Mouse (Mus musculus): ENCODE measurements at regions not wholly inside any gene's neighbourhood (a gene's known extent, or its start where the extent isn't known, plus 50 kb on each side); places are given as distances from the start of the nearest gene placed in this dataset.

- in situ Hi-C loops (cut with MboI, MseI), result loop anchor here (25.0 kb wide), 1 partner anchor 1072 kb away; no protein-coding TSS in a partner anchor
Observed at GRCm38 (mm10) chr7:73614840-73615555, 73.4 kb upstream of the Chd2 start.

GRCm38 (mm10) chr7:73614341-73614740 is 72.7 kb upstream of the Chd2 start:
- in situ Hi-C loops (cut with MboI, MseI), result loop anchor here (25.0 kb wide), 1 partner anchor 1073 kb away; no protein-coding TSS in a partner anchor

DNA sequence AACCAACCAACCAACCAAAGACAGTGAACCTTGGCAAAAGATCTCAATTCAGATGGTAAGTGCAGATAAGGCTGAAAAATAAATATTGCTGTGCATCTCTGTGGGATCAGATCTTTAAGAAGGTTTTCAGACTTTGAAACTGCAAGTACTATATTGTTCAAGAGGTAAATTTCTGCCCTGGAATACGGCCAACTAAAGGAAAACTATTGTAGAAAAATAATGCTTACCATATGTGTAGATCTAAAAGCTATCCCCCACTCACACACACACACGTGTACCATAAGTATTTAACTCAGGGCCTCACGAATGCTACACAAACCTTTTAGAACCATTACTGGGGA is 71.1 kb upstream of the Chd2 start:
- in situ Hi-C loops (cut with MboI, MseI), result loop anchor here (25.0 kb wide), 1 partner anchor 1075 kb away; no protein-coding TSS in a partner anchor

GRCm38 (mm10) chr7:73611866-73612751 is 70.5 kb upstream of the Chd2 start:
- in situ Hi-C loops (cut with MboI, MseI), result loop anchor here (25.0 kb wide), 1 partner anchor 1075 kb away; no protein-coding TSS in a partner anchor

DNA sequence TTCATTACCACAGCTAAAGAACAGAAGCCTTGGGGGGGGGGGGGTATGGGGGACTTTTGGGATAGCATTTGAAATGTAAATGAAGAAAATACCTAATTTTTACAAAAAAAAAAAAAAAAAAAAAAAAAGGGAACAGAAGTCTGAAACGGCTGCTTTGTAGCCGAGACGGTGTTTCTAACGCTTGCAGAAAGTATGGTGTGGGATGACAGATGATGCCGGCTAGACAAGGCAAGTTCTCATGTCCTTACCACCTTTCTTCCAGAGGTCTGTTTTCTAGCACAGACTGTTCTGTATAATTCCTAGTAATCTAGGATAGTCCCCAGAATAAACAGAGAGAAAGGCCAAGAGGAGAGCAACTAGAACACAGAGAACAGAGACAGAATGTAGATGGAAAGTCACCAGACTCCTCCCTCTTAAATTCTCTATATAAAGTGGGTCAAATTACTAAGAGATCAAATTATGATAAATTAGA is 67.2 kb upstream of the Chd2 start:
- in situ Hi-C loops (cut with MboI, MseI), result loop anchor here (25.0 kb wide), 1 partner anchor 1078 kb away; no protein-coding TSS in a partner anchor

- in situ Hi-C loops (cut with MboI, MseI), result loop anchor here (25.0 kb wide), 1 partner anchor 1079 kb away; no protein-coding TSS in a partner anchor
Observed at GRCm38 (mm10) chr7:73608070-73608803, 66.6 kb upstream of the Chd2 start.

DNA sequence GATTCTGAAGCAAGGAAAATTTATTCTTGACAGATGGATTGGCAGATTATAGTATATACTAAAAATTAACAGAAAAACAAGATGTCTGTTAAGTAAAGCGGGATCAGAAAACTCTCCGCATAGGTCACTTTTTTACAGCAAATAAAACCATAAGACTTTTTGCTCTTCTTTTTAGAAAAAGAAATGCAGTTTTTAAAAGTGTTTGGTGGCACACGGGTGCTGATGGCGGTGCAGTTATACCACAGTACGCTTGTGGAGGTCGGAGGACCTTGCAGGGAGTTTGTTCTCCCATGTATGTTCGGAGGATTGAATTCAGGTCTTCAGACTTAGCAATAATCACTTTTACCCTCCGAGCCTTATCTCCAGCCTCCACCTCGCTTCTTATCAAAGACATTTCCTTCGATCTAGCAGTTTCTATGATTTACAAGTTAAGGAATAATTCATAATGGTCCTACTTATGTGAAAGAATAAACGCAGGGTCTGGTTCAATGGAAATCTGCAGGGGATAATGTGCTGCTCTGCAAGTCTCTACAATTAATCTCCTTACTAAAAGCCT is 65.9 kb upstream of the Chd2 start:
- in situ Hi-C loops (cut with MboI, MseI), result loop anchor here (25.0 kb wide), 1 partner anchor 1080 kb away; no protein-coding TSS in a partner anchor

DNA sequence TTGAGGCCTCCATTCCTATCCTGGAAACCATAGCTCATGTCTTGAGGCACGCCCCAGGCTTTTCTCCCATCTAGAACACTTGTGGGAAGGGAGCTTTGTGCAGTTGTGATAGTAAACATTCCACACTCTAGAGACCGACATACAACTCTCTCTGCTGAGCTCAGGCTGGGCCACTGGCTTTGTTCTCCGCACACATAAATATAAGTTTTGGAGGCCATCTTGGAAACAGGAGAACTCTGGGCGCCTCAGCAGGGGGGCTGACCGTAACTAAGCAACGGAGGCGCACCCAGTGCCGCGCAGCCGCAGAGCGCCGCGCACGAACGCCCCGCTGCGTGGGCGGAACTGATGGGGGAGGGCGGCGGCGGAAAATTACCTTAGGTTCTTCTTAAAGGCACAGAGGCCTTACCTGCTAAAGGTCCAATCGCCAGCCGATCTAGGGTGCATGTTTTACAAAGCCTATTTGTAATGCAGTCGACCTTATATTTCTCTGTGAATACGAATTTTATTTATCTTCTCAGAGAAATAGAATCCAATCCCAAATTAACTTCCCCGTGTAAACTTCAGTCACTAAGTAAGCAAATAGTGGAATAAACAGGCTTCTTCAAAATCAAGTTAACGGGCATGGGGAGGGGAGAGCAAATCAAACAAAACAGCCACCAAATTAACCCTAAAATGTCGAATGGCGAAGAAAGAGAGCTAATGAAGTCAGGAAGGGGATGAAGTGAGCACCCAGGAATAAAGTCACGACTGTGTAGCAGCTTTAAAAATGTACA is 65.2 kb upstream of the Chd2 start:
- in situ Hi-C loops (cut with MboI, MseI), result loop anchor here (25.0 kb wide), 1 partner anchor 1080 kb away; no protein-coding TSS in a partner anchor

DNA sequence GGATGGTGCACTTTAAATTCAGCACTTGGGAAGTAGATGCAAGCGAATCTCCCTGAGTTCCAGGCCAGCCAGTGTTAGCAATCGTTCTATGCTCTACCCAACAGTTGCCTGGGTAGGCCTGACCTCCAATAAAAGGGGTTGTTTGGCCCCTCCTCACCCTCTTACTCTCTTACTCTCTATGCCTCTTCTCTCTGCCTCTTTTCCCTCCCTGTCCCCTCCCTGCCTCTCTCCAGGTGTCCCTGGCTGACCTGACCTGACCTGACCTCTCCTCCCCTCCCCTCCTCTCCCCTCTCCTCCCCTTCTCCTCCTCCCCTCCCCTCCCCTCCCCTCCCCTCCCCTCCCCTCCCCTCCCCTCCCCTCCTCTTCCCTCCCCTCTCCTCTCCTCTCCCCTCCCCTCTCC is 63.0 kb upstream of the Chd2 start:
- in situ Hi-C loops (cut with MboI, MseI), result loop anchor here (25.0 kb wide), 1 partner anchor 1083 kb away; no protein-coding TSS in a partner anchor

- in situ Hi-C loops (cut with MboI, MseI), result loop anchor here (25.0 kb wide), 1 partner anchor 1084 kb away; no protein-coding TSS in a partner anchor
Observed at GRCm38 (mm10) chr7:73602815-73603551, 61.4 kb upstream of the Chd2 start.

GRCm38 (mm10) chr7:73601336-73601735 is 59.7 kb upstream of the Chd2 start:
- in situ Hi-C loops (cut with MboI, MseI), result loop anchor here (25.0 kb wide), 1 partner anchor 1086 kb away; no protein-coding TSS in a partner anchor

DNA sequence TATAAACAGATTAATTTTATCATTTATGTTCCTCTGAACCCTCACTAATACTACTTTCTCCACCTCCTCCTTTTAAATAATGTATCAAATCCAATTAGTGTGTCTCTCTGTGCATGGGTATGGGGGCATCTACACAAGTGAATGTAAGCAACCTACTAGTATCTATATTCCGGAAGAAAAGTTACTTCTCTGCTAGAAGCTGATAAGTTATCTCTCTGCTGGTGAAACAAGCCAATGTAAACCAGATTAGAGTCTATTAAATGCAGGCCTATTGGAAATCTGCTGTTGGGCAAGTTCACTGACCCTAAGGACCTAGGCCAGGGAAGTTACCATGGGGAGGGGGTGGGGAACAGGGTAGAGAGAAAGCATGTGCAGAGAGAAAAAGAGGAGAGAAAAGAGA is 59.1 kb upstream of the Chd2 start:
- in situ Hi-C loops (cut with MboI, MseI), result loop anchor here (25.0 kb wide), 1 partner anchor 1087 kb away; no protein-coding TSS in a partner anchor

DNA sequence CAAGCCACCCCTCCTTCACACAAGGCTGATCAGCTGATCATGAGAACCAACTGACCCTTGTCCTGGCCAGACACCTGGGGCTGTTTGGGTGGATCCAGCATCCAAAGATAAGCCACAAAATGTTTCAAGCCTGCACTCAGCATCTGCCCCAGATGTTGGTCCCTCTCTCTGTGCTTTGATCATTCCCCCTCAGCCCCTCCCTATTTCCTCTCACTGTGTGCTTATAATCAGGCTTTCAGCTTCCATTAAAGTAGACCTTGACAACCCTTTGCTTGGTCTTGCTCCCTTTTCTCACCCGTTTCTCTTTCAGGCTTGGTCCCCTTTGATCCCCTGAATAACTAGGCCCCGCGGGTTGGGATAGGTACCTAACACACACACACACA is 58.4 kb upstream of the Chd2 start:
- in situ Hi-C loops (cut with MboI, MseI), result loop anchor here (25.0 kb wide), 1 partner anchor 1087 kb away; no protein-coding TSS in a partner anchor

- in situ Hi-C loops (cut with MboI, MseI), result loop anchor here (5.0 to 25.0 kb wide), 3 partner anchors 52 to 1855 kb away; partner anchors contain the start of gene Akap13
Observed at GRCm38 (mm10) chr7:73599354-73600002, 57.8 kb upstream of the Chd2 start.

GRCm38 (mm10) chr7:73597968-73598367 is 56.3 kb upstream of the Chd2 start:
- in situ Hi-C loops (cut with MboI, MseI), result loop anchor here (5.0 to 10.0 kb wide), 2 partner anchors 51 to 1857 kb away; partner anchors contain the start of gene Akap13

DNA sequence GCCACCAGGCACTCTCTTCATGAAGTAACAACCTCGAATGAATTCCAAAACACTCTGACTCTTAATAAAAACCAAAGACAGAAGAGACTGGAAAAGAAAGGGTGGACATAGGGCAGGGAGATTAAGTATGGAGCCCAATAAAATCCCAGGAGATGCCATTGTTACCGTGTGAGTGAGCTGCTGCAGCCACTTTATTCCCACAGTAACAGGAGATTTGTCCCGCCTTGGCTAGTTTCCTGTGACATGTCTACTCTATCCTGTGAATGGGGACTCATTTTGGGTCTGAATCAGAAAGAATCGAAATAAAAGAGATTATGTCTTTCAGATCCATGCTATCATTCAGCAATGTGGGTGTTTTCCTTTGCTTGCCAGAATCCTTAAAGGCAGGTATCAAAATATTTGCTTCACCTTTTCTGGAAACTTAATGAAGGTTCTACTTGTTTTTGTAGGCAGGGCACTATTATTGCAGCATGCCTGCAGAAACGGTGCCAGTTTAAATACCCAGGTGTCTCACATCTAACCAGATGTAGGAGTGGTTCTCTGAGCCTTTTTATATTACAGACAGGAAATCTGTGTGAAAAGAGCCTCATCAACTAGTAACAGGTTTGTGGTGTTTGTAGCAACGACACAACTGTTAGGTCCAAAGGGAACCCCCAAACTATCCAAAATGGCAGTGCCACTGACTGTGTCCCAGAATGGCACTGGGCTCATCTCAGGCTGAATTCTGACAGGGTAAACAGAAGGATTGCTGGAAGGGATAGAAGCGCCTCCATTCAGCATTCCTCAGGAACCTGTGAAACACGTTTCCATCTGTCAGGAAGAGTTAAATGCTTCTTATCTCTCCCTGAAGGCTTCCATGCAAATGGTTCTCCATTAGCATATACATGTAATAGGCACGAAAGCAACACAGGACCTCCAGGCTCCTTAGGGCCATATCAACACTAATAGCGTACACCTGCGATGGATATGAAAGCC is 55.5 kb upstream of the Chd2 start:
- in situ Hi-C loops (cut with MboI, MseI), result loop anchor here (5.0 to 10.0 kb wide), 2 partner anchors 50 to 1858 kb away; partner anchors contain the start of gene Akap13

DNA sequence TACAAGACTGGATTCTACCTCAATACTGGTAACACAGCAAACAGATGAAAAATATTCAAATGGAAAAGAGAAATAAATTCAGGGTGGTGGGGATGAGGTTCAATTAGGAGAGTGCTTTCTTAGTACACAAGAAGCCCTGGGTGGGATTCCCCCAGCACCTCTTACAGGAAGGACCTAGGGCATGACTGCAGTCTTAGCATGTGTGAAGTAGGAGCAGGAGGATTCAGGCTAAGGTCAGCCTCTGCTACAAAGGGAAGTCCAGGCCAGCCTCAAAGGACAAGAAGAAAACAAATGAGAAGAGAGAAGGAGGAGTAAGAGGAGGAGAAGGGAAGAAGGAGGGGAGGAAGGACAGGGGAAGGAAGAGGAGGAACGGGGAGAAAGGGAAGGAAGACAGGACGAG is 54.8 kb upstream of the Chd2 start:
- in situ Hi-C loops (cut with MboI, MseI), result loop anchor here (5.0 to 10.0 kb wide), 2 partner anchors 49 to 1858 kb away; partner anchors contain the start of gene Akap13

Measured in T-helper 1 cell (primary cell).